Mouse (Mus musculus): Measurements from ENCODE around the gene Thy1.

GRCm38 (mm10) chr9:44022100-44022847 lies 20.9 kb upstream of the Thy1 start:
- TF ChIP-seq RAD21 (IDR thresholded peaks at IDR 0.05; ENCODE audit: low read depth, low read length): no peak
- TF ChIP-seq POLR2A (IDR thresholded peaks at IDR 0.05; ENCODE audit: control insufficient read depth in 1 of 2, insufficient read depth in 1 of 2, low read depth in 1 of 2, low read length in 2 of 2, poor library complexity in 1 of 2): no peak
- TF ChIP-seq NRF1 (IDR thresholded peaks at IDR 0.05; ENCODE audit: insufficient read depth, low read depth, low read length, poor library complexity, severe bottlenecking): no peak
- no peak for TF ChIP-seq JUND (IDR thresholded peaks at IDR 0.05; ENCODE audit: low read depth, low read length)
- TF ChIP-seq CTCF (IDR thresholded peaks at IDR 0.05 in 2 of 3, conservative IDR thresholded peaks at IDR 0.05 in 1 of 3; ENCODE audit: control insufficient read depth in 1 of 3, insufficient read depth in 1 of 3, low read depth in 2 of 3, low read length in 3 of 3, poor library complexity in 1 of 3, severe bottlenecking in 1 of 3): no peak
- no peak for TF ChIP-seq MYC (IDR thresholded peaks at IDR 0.05; ENCODE audit: low read depth, low read length)
- TF ChIP-seq ZC3H11A (IDR thresholded peaks at IDR 0.05; ENCODE audit: low read depth, low read length): no peak
- TF ChIP-seq E2F4 (IDR thresholded peaks at IDR 0.05; ENCODE audit: borderline replicate concordance, low read depth, low read length): no peak
- no peak for TF ChIP-seq MAFK (IDR thresholded peaks at IDR 0.05; ENCODE audit: borderline replicate concordance, low read depth, low read length)
- TF ChIP-seq ELF1 (IDR thresholded peaks at IDR 0.05; ENCODE audit: low read depth, low read length): no peak
- no peak for TF ChIP-seq UBTF (IDR thresholded peaks at IDR 0.05; ENCODE audit: borderline replicate concordance, insufficient read depth, low read depth, low read length)
- no peak for TF ChIP-seq CHD2 (IDR thresholded peaks at IDR 0.05; ENCODE audit: low read length)
- no peak for TF ChIP-seq MEF2A (IDR thresholded peaks at IDR 0.05; ENCODE audit: extremely low read depth, insufficient replicate concordance, low read depth, low read length, poor library complexity, severe bottlenecking)
